Mouse (Mus musculus): ENCODE measurements around the gene Ccdc77. TPM values are rescaled to one million over a fixed set of nuclear protein-coding genes. Genes with fewer than 3 reads are reported as not detected.
A peak's percentile ranks its signal among the peaks of the same experiment; 100 is the strongest.

Ccdc77 gene
- total RNA-seq, 1 experiment, result 32.8 TPM

GRCm38 (mm10) chr6:120390054-120390453 is 25.9 kb upstream of the Ccdc77 start:
- no peaks in the 10 kb centered on the region for H3K9me3 ChIP-seq (ENCODE audit: control insufficient read depth, insufficient read depth, low read depth, low read length)

GRCm38 (mm10) chr6:120376736-120377135 is 12.6 kb upstream of the Ccdc77 start:
- Histone ChIP-seq H3K4me3 (ENCODE audit: insufficient read depth in 1 of 2, low read depth in 1 of 2, low read length in 2 of 2, poor library complexity in 1 of 2, severe bottlenecking in 1 of 2) (no peak overlapping the region), H3K9me3 (ENCODE audit: control insufficient read depth, insufficient read depth, low read depth, low read length) (no peaks in the 10 kb centered on the region), H3K9ac (ENCODE audit: insufficient read depth, low read depth, low read length, poor library complexity, severe bottlenecking) (no peak overlapping the region), H3K4me1 (ENCODE audit: control insufficient read depth in 2 of 2, insufficient read depth in 2 of 2, low read length in 2 of 2, poor library complexity in 1 of 2) (no peaks in the 10 kb centered on the region), H3K36me3 (ENCODE audit: control insufficient read depth, insufficient read depth, low read length, poor library complexity, severe bottlenecking) (peaks cover 9% of the 10 kb centered on the region), H3K27ac (ENCODE audit: insufficient read depth, low read depth, low read length, poor library complexity, severe bottlenecking) (no peak overlapping the region)
- TF ChIP-seq MAFK (IDR thresholded peaks at IDR 0.05; ENCODE audit: insufficient read depth, low read depth, low read length) (no peak), HCFC1 (IDR thresholded peaks at IDR 0.05; ENCODE audit: borderline replicate concordance, insufficient read depth, low read length) (no peak), CHD2 (IDR thresholded peaks at IDR 0.05; ENCODE audit: low read depth, low read length) (no peak), ZC3H11A (IDR thresholded peaks at IDR 0.05; ENCODE audit: borderline replicate concordance, low read depth, low read length) (no peak), ZNF384 (IDR thresholded peaks at IDR 0.05; ENCODE audit: low read depth, low read length) (no peak)
- in situ Hi-C loops (cut with MboI; ENCODE audit: low sequenced_read_pairs in 2 of 2, unreplicated experiment in 2 of 2), result no loop called here
- no peak for DNase-seq (ENCODE audit: low read depth, low spot score)

More at GRCm38 (mm10) chr6:120390054-120390453, 25.9 kb upstream of the Ccdc77 start:
- Histone ChIP-seq H3K36me3 (ENCODE audit: control insufficient read depth, insufficient read depth, low read length, poor library complexity, severe bottlenecking) (peaks cover 2% of the 10 kb centered on the region), H3K9ac (ENCODE audit: insufficient read depth, low read depth, low read length, poor library complexity, severe bottlenecking) (no peak overlapping the region), H3K4me3 (ENCODE audit: insufficient read depth in 1 of 2, low read depth in 1 of 2, low read length in 2 of 2, poor library complexity in 1 of 2, severe bottlenecking in 1 of 2) (no peak overlapping the region), H3K4me1 (ENCODE audit: control insufficient read depth in 2 of 2, insufficient read depth in 2 of 2, low read length in 2 of 2, poor library complexity in 1 of 2) (no peaks in the 10 kb centered on the region), H3K27ac (ENCODE audit: insufficient read depth, low read depth, low read length, poor library complexity, severe bottlenecking) (no peak overlapping the region)
- DNase-seq (ENCODE audit: low read depth, low spot score), result no peak
- TF ChIP-seq MAFK (IDR thresholded peaks at IDR 0.05; ENCODE audit: insufficient read depth, low read depth, low read length), result no peak
- TF ChIP-seq ZNF384 (IDR thresholded peaks at IDR 0.05; ENCODE audit: low read depth, low read length), result no peak
- in situ Hi-C loops (cut with MboI; ENCODE audit: low sequenced_read_pairs in 2 of 2, unreplicated experiment in 2 of 2), result no loop called here

- peak overlapping the region; percentile 92 for H3K9ac ChIP-seq (ENCODE audit: insufficient read depth, low read depth, low read length, poor library complexity, severe bottlenecking)
- TF ChIP-seq CHD2 (IDR thresholded peaks at IDR 0.05; ENCODE audit: low read depth, low read length) (no peak), HCFC1 (IDR thresholded peaks at IDR 0.05; ENCODE audit: borderline replicate concordance, insufficient read depth, low read length) (no peak), ZC3H11A (IDR thresholded peaks at IDR 0.05; ENCODE audit: borderline replicate concordance, low read depth, low read length) (no peak), ZNF384 (IDR thresholded peaks at IDR 0.05; ENCODE audit: low read depth, low read length) (no peak), MAFK (IDR thresholded peaks at IDR 0.05; ENCODE audit: insufficient read depth, low read depth, low read length) (no peak)
- peaks cover 13% of the 10 kb centered on the region for H3K36me3 ChIP-seq (ENCODE audit: control insufficient read depth, insufficient read depth, low read length, poor library complexity, severe bottlenecking)
- H3K4me1 ChIP-seq (ENCODE audit: control insufficient read depth in 2 of 2, insufficient read depth in 2 of 2, low read length in 2 of 2, poor library complexity in 1 of 2), result peaks cover 0 to 3% of the 10 kb centered on the region in 2 experiments; a peak in 1 of 4 replicates
- H3K27ac ChIP-seq (ENCODE audit: insufficient read depth, low read depth, low read length, poor library complexity, severe bottlenecking), result no peak overlapping the region
- H3K4me3 ChIP-seq (ENCODE audit: insufficient read depth in 1 of 2, low read depth in 1 of 2, low read length in 2 of 2, poor library complexity in 1 of 2, severe bottlenecking in 1 of 2), result peak overlapping the region; percentile 92 to 97
- in situ Hi-C loops (cut with MboI; ENCODE audit: low sequenced_read_pairs in 2 of 2, unreplicated experiment in 2 of 2), result no loop called here
- no peaks in the 10 kb centered on the region for H3K9me3 ChIP-seq (ENCODE audit: control insufficient read depth, insufficient read depth, low read depth, low read length)
- DNase-seq (ENCODE audit: low read depth, low spot score), result no peak
Observed at GRCm38 (mm10) chr6:120365051-120365450, 877 bp upstream of the Ccdc77 start.

GRCm38 (mm10) chr6:120364523-120364905 is 340 bp upstream of the Ccdc77 start:
- in situ Hi-C loops (cut with MboI; ENCODE audit: low sequenced_read_pairs in 2 of 2, unreplicated experiment in 2 of 2), result no loop called here
- DNase-seq (ENCODE audit: low read depth, low spot score), result no peak

More at GRCm38 (mm10) chr6:120364523-120364905, 340 bp upstream of the Ccdc77 start:
- Histone ChIP-seq H3K27ac (ENCODE audit: insufficient read depth, low read depth, low read length, poor library complexity, severe bottlenecking) (peak overlapping the region; percentile 74; the same call in 1 of the 2 replicates), H3K36me3 (ENCODE audit: control insufficient read depth, insufficient read depth, low read length, poor library complexity, severe bottlenecking) (peaks cover 10% of the 10 kb centered on the region), H3K4me1 (ENCODE audit: control insufficient read depth in 2 of 2, insufficient read depth in 2 of 2, low read length in 2 of 2, poor library complexity in 1 of 2) (peaks cover 0 to 3% of the 10 kb centered on the region in 2 experiments; a peak in 1 of 4 replicates), H3K9me3 (ENCODE audit: control insufficient read depth, insufficient read depth, low read depth, low read length) (no peaks in the 10 kb centered on the region), H3K4me3 (ENCODE audit: insufficient read depth in 1 of 2, low read depth in 1 of 2, low read length in 2 of 2, poor library complexity in 1 of 2, severe bottlenecking in 1 of 2) (peak overlapping the region; percentile 92 to 97), H3K9ac (ENCODE audit: insufficient read depth, low read depth, low read length, poor library complexity, severe bottlenecking) (peak overlapping the region; percentile 92)
- TF ChIP-seq MAFK (IDR thresholded peaks at IDR 0.05; ENCODE audit: insufficient read depth, low read depth, low read length) (no peak), ZC3H11A (IDR thresholded peaks at IDR 0.05; ENCODE audit: borderline replicate concordance, low read depth, low read length) (no peak), HCFC1 (IDR thresholded peaks at IDR 0.05; ENCODE audit: borderline replicate concordance, insufficient read depth, low read length) (no peak)

Measured in ES-E14 (cell line).